Mouse (Mus musculus) right cerebral cortex, postnatal 4 days (tissue): ENCODE results near the gene Cbx4.

Source experiments
- DNase-seq: peaks from one replicate; pipeline ENCODE4 v3.0.0-alpha.2; 2022

Cbx4 gene

GRCm38 (mm10) chr11:119083724-119084445, 2.1 kb downstream of the Cbx4 start:
- no peak for DNase-seq

GRCm38 (mm10) chr11:119082638-119083599, 3.1 kb downstream of the Cbx4 start:
- DNase-seq, result no peak

DNA sequence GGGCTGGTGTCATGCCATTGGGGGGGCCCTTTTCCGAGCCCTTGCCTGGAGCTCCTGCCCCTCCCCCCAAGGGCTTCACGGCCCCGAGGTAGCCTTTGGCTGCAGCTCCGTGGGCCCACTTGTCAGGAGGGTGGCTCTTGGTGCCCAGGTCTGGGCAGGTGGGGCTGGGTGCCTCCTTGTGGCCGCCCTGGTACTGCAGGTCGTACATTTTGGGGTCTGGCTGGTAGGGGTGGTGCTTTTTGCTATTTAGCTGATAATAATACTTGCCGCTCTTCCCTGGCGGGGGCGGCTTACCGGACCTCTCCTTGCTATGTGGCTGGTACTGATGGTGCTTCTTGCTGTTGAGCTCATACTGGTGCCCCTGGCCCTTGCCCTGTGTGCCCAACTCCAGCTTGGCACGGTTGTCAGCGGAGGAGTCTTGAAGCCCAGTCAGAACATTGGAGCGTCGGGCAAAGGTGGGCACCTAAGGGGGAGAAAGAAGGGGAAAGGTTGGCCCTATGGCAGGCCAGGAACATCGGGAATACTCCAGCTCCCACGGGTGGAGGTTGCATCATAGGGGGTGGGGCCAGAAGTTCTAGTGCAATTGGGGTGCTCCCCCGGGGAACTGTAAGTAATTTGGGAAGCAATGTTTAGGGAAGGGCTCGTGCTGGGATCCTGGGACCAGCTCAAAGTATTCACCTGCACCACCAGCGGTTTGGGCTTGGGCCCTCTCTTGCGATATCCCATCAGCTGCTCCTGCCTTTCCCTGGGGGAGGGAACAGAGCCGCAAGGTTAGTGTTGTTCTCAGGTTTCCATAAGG, 4.0 kb downstream of the Cbx4 start:
- DNase-seq, result peak; percentile 57

DNA sequence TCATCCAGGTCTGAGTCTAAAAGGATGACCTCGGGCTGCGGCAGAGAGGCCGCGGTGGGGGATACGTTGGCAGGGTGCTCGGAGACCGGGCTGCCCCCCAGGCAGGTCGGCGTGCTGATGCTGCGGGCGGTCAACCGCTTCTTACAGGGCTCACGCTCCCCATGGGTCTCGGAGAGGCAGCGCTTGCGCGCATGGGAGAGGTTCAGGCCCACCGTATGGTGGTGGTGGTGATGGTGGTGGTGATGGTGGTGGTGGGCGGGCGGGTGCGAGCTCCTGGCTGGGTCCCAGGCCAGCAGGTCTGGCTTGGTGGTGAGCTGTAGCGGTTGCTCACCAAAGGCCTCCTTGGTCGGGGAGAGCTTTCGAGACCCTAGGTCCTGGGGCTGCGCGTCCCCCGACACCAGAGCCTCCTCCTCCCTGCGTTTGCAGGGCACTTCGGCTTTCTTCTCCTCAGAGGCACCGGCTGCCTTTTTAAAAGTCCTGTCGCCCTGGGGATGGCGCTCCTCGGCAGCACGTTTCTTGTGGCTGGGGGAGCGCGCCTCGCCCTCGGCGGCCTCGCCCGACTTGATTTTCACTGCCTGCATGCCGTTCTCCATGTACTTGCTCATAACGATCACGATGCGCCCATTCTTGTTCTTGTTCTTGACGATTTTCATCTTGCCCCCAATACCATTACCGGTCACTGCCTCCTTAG, 4.7 kb downstream of the Cbx4 start:
- no peak for DNase-seq

DNA sequence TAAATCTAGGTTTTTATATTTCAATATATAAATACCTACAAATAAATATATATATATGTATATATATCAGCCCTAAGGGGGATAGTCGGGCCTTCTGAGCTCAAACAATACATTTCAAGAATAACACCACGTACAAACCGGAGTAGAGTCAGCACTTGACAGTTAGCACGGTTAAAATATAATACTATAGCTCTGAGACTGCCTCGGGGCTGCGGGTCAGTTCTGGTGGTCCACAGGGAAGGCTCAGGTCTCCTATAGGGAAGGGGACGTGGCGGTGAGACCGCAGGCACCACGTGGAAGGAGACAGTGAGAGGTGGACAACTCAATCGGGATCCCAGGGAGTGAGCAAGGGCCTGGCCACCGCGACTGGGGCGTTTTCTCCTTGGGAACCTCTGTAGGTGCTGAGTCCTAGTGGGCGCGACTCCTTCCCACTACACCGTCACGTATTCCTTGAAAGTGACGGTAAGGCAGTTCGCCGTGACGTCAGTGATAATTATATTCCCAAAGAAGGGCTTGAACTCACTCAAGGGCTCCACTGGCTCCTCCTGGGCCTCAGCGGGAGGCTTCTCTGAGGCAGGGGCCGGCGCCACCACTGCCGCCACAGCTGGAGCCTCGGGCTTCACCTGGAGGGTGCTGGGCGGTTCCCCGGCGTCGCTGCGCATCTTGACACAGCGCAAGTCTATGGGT, 5.4 kb downstream of the Cbx4 start:
- no peak for DNase-seq

DNA sequence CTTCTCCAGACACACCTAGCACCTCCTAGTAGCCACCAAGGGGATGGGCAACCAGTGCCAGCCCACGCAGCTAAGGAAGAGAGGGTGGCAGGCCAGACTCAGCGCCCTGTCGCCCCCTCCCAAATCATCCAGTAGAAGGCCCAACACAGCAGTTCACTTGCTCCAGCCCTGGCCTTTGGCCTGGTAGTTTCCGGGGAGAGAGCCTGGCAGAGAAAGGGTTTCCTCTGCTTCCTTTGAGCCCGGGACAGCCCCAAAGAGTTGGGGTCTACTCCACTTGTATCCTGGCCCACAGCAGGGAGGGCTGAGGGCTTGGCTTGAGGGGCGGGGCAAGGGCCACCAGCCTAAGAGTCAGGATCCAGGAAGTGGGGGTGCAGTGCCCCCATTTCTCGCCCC, 6.6 kb downstream of the Cbx4 start:
- DNase-seq, result no peak

GRCm38 (mm10) chr11:119078691-119079444, 7.2 kb downstream of the Cbx4 start:
- peak; percentile 72 for DNase-seq

- DNase-seq, result no peak
These were observed 8.3 kb downstream of the Cbx4 start for GRCm38 (mm10) chr11:119077755-119078154.

DNA sequence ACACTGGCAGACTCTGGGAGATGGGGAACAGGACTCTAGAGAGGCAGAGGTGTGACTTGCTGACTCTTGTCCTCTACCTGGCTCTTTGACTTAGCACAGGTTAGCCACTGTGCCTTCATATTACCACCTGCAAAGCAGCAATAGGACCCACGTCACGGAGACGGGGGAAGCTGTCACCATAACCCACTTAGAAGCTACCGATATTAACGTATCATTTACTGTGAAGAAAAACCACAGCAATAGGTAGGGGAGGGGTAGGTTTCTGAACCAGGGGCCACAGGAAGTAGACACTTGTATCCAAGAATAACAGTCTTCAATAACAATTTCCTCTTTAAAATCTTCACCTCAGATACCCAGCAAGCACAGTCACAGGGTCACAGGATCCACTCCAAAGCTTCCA, 10.2 kb downstream of the Cbx4 start:
- no peak for DNase-seq

GRCm38 (mm10) chr11:119073876-119074433, 12.1 kb downstream of the Cbx4 start:
- no peak for DNase-seq

GRCm38 (mm10) chr11:119072986-119073385, 13.0 kb downstream of the Cbx4 start:
- DNase-seq, result no peak

DNA sequence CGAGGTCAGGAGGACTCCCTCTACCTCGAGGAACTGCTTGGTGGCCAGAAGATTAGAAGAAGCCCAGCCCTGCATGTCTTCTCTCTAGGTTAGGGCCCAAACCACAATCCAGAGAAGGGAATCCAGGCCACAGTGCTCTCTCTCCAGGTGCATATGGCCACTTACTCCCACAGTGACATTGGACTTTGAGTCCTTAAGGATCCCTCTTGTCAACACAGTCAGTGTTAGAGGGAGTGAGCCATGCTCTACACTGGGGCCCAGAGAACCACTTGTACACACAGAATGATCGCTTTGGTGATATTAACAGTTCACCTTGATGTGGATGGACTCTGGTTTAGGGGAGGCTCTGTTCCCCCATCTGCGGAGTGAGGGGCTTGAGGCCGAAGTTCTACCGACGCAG, 13.8 kb downstream of the Cbx4 start:
- no peak for DNase-seq

DNA sequence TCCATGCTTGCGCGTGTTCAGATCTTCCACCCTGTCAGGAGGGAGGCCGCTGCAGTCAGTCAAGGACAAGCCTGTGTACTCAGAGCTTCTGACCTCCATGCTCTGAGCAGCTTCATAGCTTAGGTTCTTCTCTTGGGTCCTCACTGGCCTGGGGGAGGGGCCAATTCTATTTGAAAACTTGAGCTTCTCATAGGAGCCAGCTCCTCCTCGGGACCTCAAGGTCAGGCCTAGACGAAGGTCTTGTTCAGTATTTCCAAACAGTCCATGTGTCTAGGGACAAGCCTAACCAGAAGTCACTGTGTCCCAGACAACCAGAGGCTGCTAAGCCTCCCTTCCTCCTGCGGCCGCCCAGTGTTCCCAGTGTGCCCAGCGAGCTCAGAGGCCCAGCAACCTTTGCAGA, 19.2 kb downstream of the Cbx4 start:
- no peak for DNase-seq

- no peak for DNase-seq
These were observed 26.8 kb downstream of the Cbx4 start for GRCm38 (mm10) chr11:119059256-119059655.

GRCm38 (mm10) chr11:119058041-119058995, 27.7 kb downstream of the Cbx4 start:
- no peak for DNase-seq

DNA sequence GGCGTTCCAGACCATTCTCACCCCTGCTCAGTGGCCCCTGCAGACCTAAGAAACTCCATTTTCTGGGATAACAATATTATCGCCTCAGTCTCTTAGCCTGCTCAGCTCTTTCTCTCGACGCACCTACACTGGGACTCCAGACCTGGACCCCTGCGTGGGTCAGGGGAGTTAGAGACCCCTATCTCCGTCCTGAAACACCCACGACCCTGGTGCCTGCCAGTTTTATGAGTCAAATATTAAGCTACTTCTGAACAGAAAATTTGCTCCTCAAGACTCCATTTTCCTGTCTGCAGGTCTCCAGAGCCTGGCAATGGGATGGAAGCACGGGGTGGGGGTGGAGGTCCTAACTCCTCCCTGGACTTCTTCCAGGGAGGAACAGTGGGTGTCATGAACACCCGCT, 28.7 kb downstream of the Cbx4 start:
- DNase-seq, result no peak

DNA sequence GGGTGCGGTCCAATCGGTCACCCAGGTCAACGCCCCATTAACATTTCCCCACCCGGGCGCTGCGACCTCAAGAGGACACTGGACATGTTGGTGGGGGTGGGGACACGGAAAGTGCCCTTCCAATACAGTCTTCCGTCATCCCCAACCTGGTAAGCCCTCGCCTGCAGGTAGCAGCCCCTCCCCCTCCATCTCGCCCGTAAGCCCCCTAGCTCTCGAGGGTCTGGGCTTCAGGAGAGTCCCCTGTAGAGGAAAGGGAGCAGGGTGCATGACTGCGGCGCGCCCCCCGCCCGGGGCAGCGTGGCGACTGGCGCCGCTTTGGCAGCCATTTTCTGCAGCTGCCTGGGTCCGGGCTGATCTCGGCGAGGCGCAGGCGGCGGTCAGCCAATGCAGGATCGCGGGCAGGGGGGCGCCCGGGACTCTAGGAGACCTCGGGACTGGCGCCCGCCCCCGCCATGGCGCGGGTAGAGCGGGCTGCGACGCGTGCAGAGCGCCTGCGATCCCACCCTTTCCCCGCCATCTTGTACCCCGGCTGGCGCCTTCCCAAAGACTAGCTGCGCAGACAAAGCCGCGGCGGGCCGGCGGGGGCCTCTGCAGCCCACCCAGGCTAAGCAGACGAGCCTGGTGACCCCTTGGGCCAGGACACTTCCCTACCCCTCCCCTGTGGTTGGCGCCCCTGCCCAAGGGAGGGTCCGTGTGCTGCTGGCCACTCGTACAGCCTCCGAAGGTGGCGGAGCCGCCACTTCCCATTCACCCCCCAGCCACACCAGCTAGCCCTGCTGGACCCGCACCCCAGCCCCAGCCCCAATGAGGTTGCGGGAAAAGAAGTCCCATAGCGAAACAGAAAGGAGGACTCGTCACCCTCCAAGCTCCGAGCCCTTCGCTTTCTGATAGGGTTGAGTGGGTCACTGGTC, 29.5 kb downstream of the Cbx4 start:
- peak; percentile 83 for DNase-seq

- peak; percentile 53 for DNase-seq
These were observed 30.4 kb downstream of the Cbx4 start for GRCm38 (mm10) chr11:119055571-119056131.
